Mouse (Mus musculus) adrenal gland, adult 2 months (tissue): Measurements from ENCODE around the gene Pkig. TPM values are rescaled to one million over a fixed set of nuclear protein-coding genes. Genes with fewer than 3 reads are reported as not detected.

ENCODE experiments used
- DNase-seq: peaks from one replicate; pipeline ENCODE4 v3.0.0; 2021
- polyA plus RNA-seq: library from polyadenylated mRNA; depleted of rRNA; stranded (reverse); fragments of >200 nt; gene quantifications from 2 replicates; pipeline ENCODE4 v1.2.3, GENCODE M21; 2012; rRNA removed
- total RNA-seq, 2 experiments: library from RNA; stranded (reverse); gene quantifications; 2 replicates each; pipeline ENCODE4 v1.2.3; 2021

Gene Pkig
- total and polyA plus RNA-seq, 3 experiments: 37.1 to 147 (median 49.1) TPM

GRCm38 (mm10) chr2:163749647-163750611 is 91.7 kb downstream of the Pkig start, which contains the start of gene Ada:
Gene Ada (minus strand): TSS chr2:163750239.
- peak; percentile 81 for DNase-seq

GRCm38 (mm10) chr2:163754228-163754627 is 96.0 kb downstream of the Pkig start:
- DNase-seq: no peak

GRCm38 (mm10) chr2:163756723-163757122 is 98.5 kb downstream of the Pkig start:
- DNase-seq: peak; percentile 57

- DNase-seq: peak; percentile 20
Observed at GRCm38 (mm10) chr2:163758146-163758545, 100.0 kb downstream of the Pkig start.

- DNase-seq: no peak
Observed at GRCm38 (mm10) chr2:163760589-163760988, 102.4 kb downstream of the Pkig start.

GRCm38 (mm10) chr2:163761402-163761801 is 103.2 kb downstream of the Pkig start:
- DNase-seq: no peak

- DNase-seq: no peak
Observed at GRCm38 (mm10) chr2:163766261-163766660, 108.1 kb downstream of the Pkig start.

- DNase-seq: no peak
Observed at GRCm38 (mm10) chr2:163766890-163767289, 108.7 kb downstream of the Pkig start.

- DNase-seq: no peak
Observed at GRCm38 (mm10) chr2:163770731-163771130, 112.5 kb downstream of the Pkig start.

Other genes with a start within 250 kb of the Pkig start
- 10 to 100 TPM; 29.2 to 49.2 TPM for gene Oser1, start 233.7 kb upstream of the Pkig start, total RNA-seq
- 3.0 TPM in 2 replicates for gene Oser1, start 233.7 kb upstream of the Pkig start, polyA plus RNA-seq
- 1 to 10 TPM; 2.2 to 4.2 TPM for gene Gdap1l1, start 219.9 kb upstream of the Pkig start, total RNA-seq
- gene Gdap1l1, start 219.9 kb upstream of the Pkig start, polyA plus RNA-seq: 6.5 and 8.7 TPM in 2 replicates
- gene Fitm2, start 185.8 kb upstream of the Pkig start, total RNA-seq: 100 to 1,000 TPM in 1 of 2 experiments, 10 to 100 TPM in 1; 88.8 to 102 TPM
- gene Fitm2, start 185.8 kb upstream of the Pkig start, polyA plus RNA-seq: 58.7 and 60.9 TPM in 2 replicates
- not detected for gene R3hdml, start 166.1 kb upstream of the Pkig start, total RNA-seq
- not detected in 2 replicates for gene R3hdml, start 166.1 kb upstream of the Pkig start, polyA plus RNA-seq
- gene Hnf4a, start 151.6 kb upstream of the Pkig start, total RNA-seq: 1 to 10 TPM in 1 of 2 experiments, under 1 TPM in 1; 0.14 to 1.1 TPM
- gene Hnf4a, start 151.6 kb upstream of the Pkig start, polyA plus RNA-seq: 0.15 TPM in 1 of 2 replicates, not detected in the other
- 10 to 100 TPM; 25.6 to 27.0 TPM for gene Ttpal, start 56.1 kb upstream of the Pkig start, total RNA-seq
- 27.3 and 32.3 TPM in 2 replicates for gene Ttpal, start 56.1 kb upstream of the Pkig start, polyA plus RNA-seq
- gene Serinc3, start 13.3 kb upstream of the Pkig start, total RNA-seq: 100 to 1,000 TPM; 482 to 621 TPM
- 402 and 442 TPM in 2 replicates for gene Serinc3, start 13.3 kb upstream of the Pkig start, polyA plus RNA-seq
- gene Ada, start 91.9 kb downstream of the Pkig start, total RNA-seq: 1 to 10 TPM; 4.1 to 5.5 TPM
- 0.65 and 0.69 TPM in 2 replicates for gene Ada, start 91.9 kb downstream of the Pkig start, polyA plus RNA-seq
- 1 to 10 TPM in 1 of 2 experiments, under 1 TPM in 1; 0.20 to 1.8 TPM for gene Ccn5, start 162.5 kb downstream of the Pkig start, total RNA-seq
- gene Ccn5, start 162.5 kb downstream of the Pkig start, polyA plus RNA-seq: 1.2 and 1.9 TPM in 2 replicates
- gene Kcnk15, start 195.3 kb downstream of the Pkig start, total RNA-seq: not detected
- gene Kcnk15, start 195.3 kb downstream of the Pkig start, polyA plus RNA-seq: 0.19 TPM in 1 of 2 replicates, not detected in the other